20 mouse cellular contexts compared by ENCODE assay signal in the genomic region with DNA sequence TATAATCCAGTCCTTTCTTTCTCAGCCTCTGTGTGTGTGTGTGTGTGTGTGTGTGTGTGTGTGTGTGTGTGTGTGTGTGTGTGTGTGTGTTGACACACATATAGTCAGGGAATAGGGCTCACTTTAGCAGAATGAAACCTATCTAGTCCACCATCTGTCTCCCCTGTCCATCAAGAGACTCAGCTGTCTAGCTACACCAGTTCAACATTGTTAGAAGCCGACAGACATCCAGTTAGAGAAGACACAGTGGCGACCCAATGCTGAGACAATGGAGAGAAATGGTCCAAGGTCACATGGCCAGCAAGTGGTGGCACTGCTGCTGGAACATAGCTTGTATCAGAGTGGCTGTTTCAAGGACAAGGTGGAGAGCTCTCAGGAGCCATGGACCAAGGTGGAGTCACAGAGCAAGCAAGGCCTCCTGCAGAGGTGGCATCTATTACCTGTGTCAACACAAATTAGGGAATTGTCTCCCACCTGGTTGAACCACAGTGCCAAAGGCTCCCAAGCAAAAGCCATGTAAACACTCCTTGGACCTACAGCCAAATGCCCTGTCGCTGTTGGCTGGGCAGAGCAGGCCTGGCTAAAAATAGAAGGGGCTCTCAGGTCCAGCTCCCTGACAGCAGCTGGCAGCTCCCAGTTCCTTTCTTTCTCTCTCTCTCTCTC. TPM values are rescaled to one million over a fixed set of nuclear protein-coding genes. Genes with fewer than 3 reads are reported as not detected.
DNase-seq lines count a peak whose midpoint lies in the region; ATAC-seq lines count a peak whose summit lies in the region.
"Had no signal": no experiment of that assay in that cellular context is flagged by ENCODE, and none has a peak within 500 bp of the region (broad histone marks: within the 10 kb centered on the region; RNA-seq: fewer than 3 reads in every experiment).

No protein-coding gene starts in this region.

- no peak overlapping the region for H3K4me3 ChIP-seq in neural tube, embryonic 15.5 days (replicated peaks)
- no peak overlapping the region for H3K4me3 ChIP-seq in heart, embryonic 12.5 days

- peak; percentile 63 for DNase-seq in gastrocnemius, adult 18-20 months (ENCODE audit: low spot score)
- DNase-seq in gastrocnemius, adult 8-10 months (ENCODE audit: low spot score in 2 of 2) = no peak
- DNase-seq in neural tube, embryonic 10.5 days (ENCODE audit: extremely low spot score, low spot score) = no peak
- peak; percentile 83 for DNase-seq in skeletal muscle tissue, adult 2 months (ENCODE audit: low read depth, low spot score)
- no peak for DNase-seq in urinary bladder, postnatal 14 days (ENCODE audit: low spot score)
- DNase-seq in embryo, embryonic 10 days (ENCODE audit: low spot score) = no peak
- DNase-seq: adrenal gland, postnatal 25 days; thymus, adult 2 months had no signal

- peaks cover 29% of the 10 kb centered on the region for H3K27me3 ChIP-seq in neural tube, embryonic 15.5 days (replicated peaks)
- peaks cover 63% of the 10 kb centered on the region for H3K27me3 ChIP-seq in heart, embryonic 12.5 days (replicated peaks)

- 0 out of 2 replicates have a peak overlapping the region, but pooled peaks have one; percentile 85 for H3K4me2 ChIP-seq in neural tube, embryonic 15.5 days
- peak overlapping the region; percentile 71; the same call in 1 of the 2 replicates for H3K4me2 ChIP-seq in heart, embryonic 12.5 days

- ATAC-seq in neural tube, embryonic 15.5 days (ENCODE audit: low FRiP score) = no peak
- ATAC-seq in heart, embryonic 12.5 days (ENCODE audit: insufficient number of reproducible peaks, low FRiP score) = no peak
- ATAC-seq: forebrain, embryonic 15.5 days had no signal

- H3K4me1 ChIP-seq in neural tube, embryonic 15.5 days = peaks cover 16% of the 10 kb centered on the region
- H3K4me1 ChIP-seq in heart, embryonic 12.5 days (replicated peaks) = peaks cover 18% of the 10 kb centered on the region

- H3K9ac ChIP-seq in neural tube, embryonic 15.5 days (replicated peaks) = no peak overlapping the region
- no peak overlapping the region for H3K9ac ChIP-seq in heart, embryonic 12.5 days
- H3K9ac ChIP-seq: embryonic facial prominence, embryonic 15.5 days; lung, embryonic 15.5 days had no signal

- WGBS in neural tube, embryonic 15.5 days = 81% methylated on average over 3 of the region's 3 CpGs
- WGBS in heart, embryonic 12.5 days = 49% methylated on average over 3 of the region's 3 CpGs

- no peak overlapping the region for H3K27ac ChIP-seq in neural tube, embryonic 15.5 days (replicated peaks)
- H3K27ac ChIP-seq in heart, embryonic 12.5 days (ENCODE audit: poor library complexity, severe bottlenecking) = peak overlapping the region; percentile 58
- H3K27ac ChIP-seq: embryonic facial prominence, embryonic 15.5 days; forebrain, embryonic 15.5 days; lung, embryonic 15.5 days had no signal

- no peaks in the 10 kb centered on the region for H3K36me3 ChIP-seq in neural tube, embryonic 15.5 days
- no peaks in the 10 kb centered on the region for H3K36me3 ChIP-seq in heart, embryonic 12.5 days
- H3K36me3 ChIP-seq: embryonic facial prominence, embryonic 15.5 days; forebrain, embryonic 15.5 days; G1E; lung, embryonic 15.5 days had no signal

- H3K9me3 ChIP-seq in neural tube, embryonic 15.5 days (replicated peaks) = no peaks in the 10 kb centered on the region
- H3K9me3 ChIP-seq in heart, embryonic 12.5 days (replicated peaks) = no peaks in the 10 kb centered on the region
- H3K9me3 ChIP-seq: embryonic facial prominence, embryonic 15.5 days; forebrain, embryonic 15.5 days; lung, embryonic 15.5 days had no signal

RNA-seq across cellular contexts. Expression of a gene that starts 0.7 kb away (rescaled TPM):
- total RNA-seq in gastrocnemius, adult 18-20 months (2021) = 10 to 100 TPM; 71.6 to 73.7 TPM
- 100 to 1,000 TPM in 3 of 4 experiments, 10 to 100 TPM in 1; 68.4 to 165 (median 129) TPM for total RNA-seq in gastrocnemius, adult 8-10 months (2022)
- 0.70 and 1.5 TPM in 2 replicates for polyA plus RNA-seq in neural tube, embryonic 15.5 days (2015; fragmentation: Nextera tagmentation; extraction: Ambion mirVana)
- polyA plus RNA-seq in heart, embryonic 12.5 days (2016; fragmentation: Nextera tagmentation; extraction: Ambion mirVana) = 0.94 and 2.1 TPM in 2 replicates
- total RNA-seq: granulocyte monocyte progenitor cell, adult 5-6 weeks; megakaryocyte progenitor cell, adult 5-6 weeks; monocyte, adult 5-6 weeks had no signal
- polyA plus RNA-seq: C2C12; G1E; kidney, embryonic 14.5 days; liver, embryonic 11.5 days had no signal

Comparison
In these comparisons a context has a peak if more than half of its experiments do, and no peak if none do; other contexts are left out.
1. DNase-seq: peak in gastrocnemius, adult 18-20 months (single experiment) and skeletal muscle tissue, adult 2 months (single experiment); none in gastrocnemius, adult 8-10 months (0 of 2), neural tube, embryonic 10.5 days (single experiment), urinary bladder, postnatal 14 days (single experiment) and embryo, embryonic 10 days (single experiment).